Mouse (Mus musculus) limb, embryonic 13.5 days (tissue): ENCODE data around the gene Bloc1s1. TPM values are rescaled to one million over a fixed set of nuclear protein-coding genes. Genes with fewer than 3 reads are reported as not detected.

ENCODE experiments used
- ATAC-seq: fragments of 200-750 bp; cut with Nextera tagmentation; 2 replicates; pipeline ENCODE4 v1.8.0; 2017; ENCODE audit warnings: low read depth, moderate number of reproducible peaks, moderate TSS enrichment; ENCODE audit not compliant: low FRiP score
- H3K27ac ChIP-seq: fragments of 300-500 bp; sonication (generic); 2 replicates; pipeline ENCODE4 v1.5.1; 2015; ENCODE audit warnings: inconsistent platforms, mild to moderate bottlenecking, moderate library complexity
- H3K27me3 ChIP-seq: fragments of 300-500 bp; sonication (generic); 2 replicates; pipeline ENCODE4 v1.6.1; 2015; ENCODE audit warnings: mild to moderate bottlenecking, inconsistent platforms
- H3K36me3 ChIP-seq: fragments of 300-500 bp; sonication (generic); 2 replicates; pipeline ENCODE4 v1.6.1; 2015; ENCODE audit warnings: inconsistent platforms, mild to moderate bottlenecking, moderate library complexity
- H3K4me1 ChIP-seq: fragments of 300-500 bp; sonication (generic); 2 replicates; pipeline ENCODE4 v1.6.1; 2015; ENCODE audit warnings: inconsistent platforms
- H3K4me2 ChIP-seq: fragments of 300-500 bp; sonication (generic); replicated peaks from 2 replicates; pipeline ENCODE4 v1.6.1; 2015; ENCODE audit warnings: inconsistent platforms, mild to moderate bottlenecking, moderate library complexity
- H3K4me3 ChIP-seq: fragments of 300-500 bp; sonication (generic); 2 replicates; pipeline ENCODE4 v1.5.1; 2015; ENCODE audit warnings: moderate library complexity, mild to moderate bottlenecking, inconsistent platforms
- H3K9ac ChIP-seq: fragments of 300-500 bp; sonication (generic); 2 replicates; pipeline ENCODE4 v1.6.1; 2015; ENCODE audit warnings: mild to moderate bottlenecking, inconsistent platforms
- H3K9me3 ChIP-seq: fragments of 300-500 bp; sonication (generic); 2 replicates; pipeline ENCODE4 v1.6.1; 2016; ENCODE audit warnings: inconsistent platforms
- WGBS: fragments of 180-500 bp; shearing (Covaris S2); methylation state at CpG from one replicate; pipeline ENCODE4 v1.1.7; 2015; 5-methylcytosine and 5-hydroxymethylcytosine counted together
- polyA plus RNA-seq: library from polyadenylated mRNA; unstranded; fragments of >200 nt; fragmentation: Nextera tagmentation; extraction: Ambion mirVana; gene quantifications from 2 replicates; pipeline ENCODE4 v1.2.1, GENCODE M21; 2015

Gene Bloc1s1
- polyA plus RNA-seq, 1 experiment from 2014 or later: 225 TPM

DNA sequence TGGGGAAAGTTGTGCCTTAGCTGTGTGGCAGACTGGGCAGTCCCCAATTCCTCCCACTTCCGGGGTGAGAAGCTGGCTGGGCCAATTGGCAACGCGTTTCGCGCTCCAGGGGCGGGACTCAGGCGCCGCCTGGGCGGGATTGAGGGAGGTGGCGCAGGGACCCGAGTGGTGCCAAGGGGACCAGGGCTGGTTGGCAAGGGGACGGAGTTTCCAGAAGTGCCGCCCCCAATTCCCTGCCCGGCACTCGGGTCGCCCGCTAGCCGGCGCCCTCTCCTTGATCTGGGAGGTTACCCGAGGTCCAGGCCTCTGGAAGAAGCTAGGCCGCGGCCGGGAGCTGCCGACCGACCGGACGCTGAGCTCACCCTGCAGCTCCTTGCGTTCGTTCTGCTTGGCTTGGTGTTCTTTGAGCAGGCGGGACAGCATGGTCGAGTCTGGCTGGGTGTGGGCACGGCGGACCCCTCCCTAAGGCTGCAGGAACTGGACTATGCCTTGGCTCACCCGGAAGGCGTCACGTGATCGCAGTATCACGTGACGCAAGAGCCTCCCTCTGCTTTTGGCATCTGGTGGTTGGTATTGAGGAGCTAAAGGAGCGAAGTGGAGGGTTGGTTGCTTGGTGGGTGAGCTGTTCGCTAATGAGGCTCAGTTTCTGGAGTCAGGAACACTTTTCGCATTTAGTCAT, 683 bp downstream of the Bloc1s1 start:
- Histone ChIP-seq H3K27me3 (peaks cover 7% of the 10 kb centered on the region), H3K9ac (peak overlapping the region; percentile 78), H3K9me3 (no peaks in the 10 kb centered on the region), H3K27ac (peak overlapping the region; percentile 88), H3K4me1 (peaks cover 39% of the 10 kb centered on the region), H3K4me2 (peak overlapping the region; percentile 79), H3K4me3 (peak overlapping the region; percentile 90), H3K36me3 (peaks cover 11% of the 10 kb centered on the region)
- ATAC-seq: peak; percentile 91
- under 1% methylated on average over 42 of the region's 42 CpGs for WGBS

DNA sequence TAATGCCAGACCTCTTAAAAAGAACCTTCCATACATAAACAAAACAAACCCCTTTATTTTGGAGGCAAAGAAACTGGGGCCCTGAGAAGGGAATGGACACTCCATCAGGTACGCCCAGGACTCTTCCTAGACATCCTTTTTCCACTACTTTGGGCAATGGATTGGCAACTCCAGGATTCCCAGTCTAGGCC, 1.1 kb downstream of the Bloc1s1 start, which contains the start of gene Rdh5:
Gene Rdh5, minus strand, starts transcription at position 67 of the 191 bp plus-strand sequence.
- peaks cover 3% of the 10 kb centered on the region; the same call in 1 of the 2 replicates for H3K27me3 ChIP-seq
- H3K9ac ChIP-seq: peak within 1 kb of the TSS; percentile 78
- H3K9me3 ChIP-seq: no peaks in the 10 kb centered on the region
- 16% methylated on average over 1 of the region's 1 CpGs for WGBS
- peak within 1 kb of the TSS; percentile 79 for H3K4me2 ChIP-seq
- H3K4me1 ChIP-seq: peaks cover 39% of the 10 kb centered on the region
- ATAC-seq: no peak
- H3K4me3 ChIP-seq: peak within 1 kb of the TSS; percentile 90
- H3K36me3 ChIP-seq: peaks cover 15% of the 10 kb centered on the region
- H3K27ac ChIP-seq: peak within 1 kb of the TSS; percentile 88

DNA sequence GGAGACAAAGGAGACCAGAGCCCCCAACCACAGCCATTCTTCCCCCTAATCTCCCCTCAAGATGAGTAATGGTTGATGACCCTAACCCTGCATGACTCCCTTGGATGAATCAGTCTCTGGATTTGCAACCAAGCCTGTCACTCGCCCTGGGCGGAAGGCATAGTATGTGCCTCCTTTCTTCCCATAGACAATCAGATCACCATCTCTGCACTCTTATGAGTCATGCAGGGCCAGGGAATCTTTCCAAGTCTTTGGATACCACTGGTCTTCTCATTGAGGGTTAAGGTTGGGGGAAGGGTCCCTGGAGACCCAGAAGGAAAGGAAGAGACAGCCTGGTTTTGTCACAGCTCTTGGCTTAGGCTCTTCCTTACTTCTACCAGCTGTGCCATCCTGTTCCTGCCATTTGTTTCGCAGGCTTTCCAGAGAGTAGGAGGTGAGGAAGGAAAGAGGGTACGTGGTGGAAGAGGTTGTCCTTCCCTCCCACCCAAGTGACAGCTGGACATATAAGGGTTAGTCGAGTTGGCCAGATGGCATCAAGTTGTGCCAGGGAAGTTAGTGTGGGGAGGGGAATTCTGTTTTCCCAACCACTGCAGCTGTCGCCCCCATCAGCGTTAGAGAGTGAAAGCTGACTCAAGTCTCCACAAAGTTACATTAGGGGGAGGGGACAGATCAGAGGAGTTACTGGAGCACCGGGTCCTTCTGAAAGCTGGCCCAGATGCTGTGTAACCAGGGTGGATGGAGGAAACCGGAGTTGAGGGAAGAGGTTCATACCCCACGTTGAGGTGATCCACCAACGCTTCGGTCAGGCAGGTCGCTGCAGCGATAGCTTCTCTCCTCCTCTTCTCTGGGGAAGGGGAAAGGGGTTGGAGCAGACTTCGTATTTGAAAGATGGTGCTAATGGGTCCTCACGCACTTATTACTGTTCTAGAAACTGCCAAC, 1.7 kb downstream of the Bloc1s1 start:
- peak overlapping the region; percentile 90 for H3K4me3 ChIP-seq
- H3K4me1 ChIP-seq: peaks cover 39% of the 10 kb centered on the region
- H3K9ac ChIP-seq: peak overlapping the region; percentile 78
- peak overlapping the region; percentile 79 for H3K4me2 ChIP-seq
- H3K9me3 ChIP-seq: no peaks in the 10 kb centered on the region
- no peak for ATAC-seq
- no peak overlapping the region for H3K27ac ChIP-seq
- no peaks in the 10 kb centered on the region for H3K27me3 ChIP-seq
- 69% methylated on average over 16 of the region's 16 CpGs for WGBS
- H3K36me3 ChIP-seq: peaks cover 21% of the 10 kb centered on the region

DNA sequence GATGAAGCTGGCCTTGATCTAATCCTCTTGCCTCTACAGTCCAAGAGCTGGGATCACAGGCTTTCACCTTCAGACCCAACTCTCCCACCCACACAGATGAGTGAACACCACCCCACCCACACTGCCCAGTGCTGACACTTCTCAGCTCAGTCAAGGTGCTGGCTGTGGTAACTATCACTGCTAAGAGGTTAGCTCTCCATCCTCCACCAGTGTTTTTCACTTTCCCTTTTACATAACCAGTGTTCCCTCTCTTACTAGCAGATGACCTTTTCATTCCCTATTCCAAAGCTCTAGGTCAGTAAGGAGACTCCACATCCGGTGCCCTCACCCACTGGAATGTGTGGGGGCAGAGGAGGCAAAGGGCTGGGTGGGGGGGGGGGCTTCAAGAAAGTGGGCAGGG, 2.6 kb downstream of the Bloc1s1 start:
- H3K27me3 ChIP-seq: no peaks in the 10 kb centered on the region
- no peak overlapping the region for H3K4me3 ChIP-seq
- peaks cover 39% of the 10 kb centered on the region for H3K4me1 ChIP-seq
- H3K27ac ChIP-seq: peak overlapping the region; percentile 52; the same call in 1 of the 2 replicates
- no peak for ATAC-seq
- peaks cover 30% of the 10 kb centered on the region for H3K36me3 ChIP-seq
- H3K9me3 ChIP-seq: no peaks in the 10 kb centered on the region
- 0 out of 2 replicates have a peak overlapping the region, but pooled peaks have one; percentile 79 for H3K4me2 ChIP-seq
- 63% methylated on average over 1 of the region's 1 CpGs for WGBS
- H3K9ac ChIP-seq: no peak overlapping the region

DNA sequence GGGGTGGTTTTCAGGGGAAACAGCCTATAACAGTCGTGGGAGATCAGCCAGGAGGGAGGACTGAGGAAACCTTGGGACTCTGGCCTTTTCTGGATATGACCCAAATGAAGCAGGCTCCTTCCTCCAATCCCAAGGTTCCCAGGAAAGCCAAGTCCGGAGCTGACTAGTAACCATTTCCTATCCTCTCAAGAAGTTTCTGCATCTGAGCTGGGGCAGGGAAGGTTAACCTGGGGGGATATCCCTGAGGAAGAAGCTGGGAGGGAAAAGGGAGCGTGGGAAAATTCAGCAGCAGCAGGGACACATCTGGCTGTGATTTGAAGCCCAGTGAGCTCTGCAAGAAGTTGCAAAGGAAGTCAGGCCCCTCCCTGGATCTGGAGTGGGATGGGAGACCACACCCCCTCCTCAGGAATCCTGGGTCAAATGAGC, 3.1 kb downstream of the Bloc1s1 start:
- Histone ChIP-seq H3K27me3 (no peaks in the 10 kb centered on the region), H3K4me2 (0 out of 2 replicates have a peak overlapping the region, but pooled peaks have one; percentile 4), H3K4me3 (no peak overlapping the region), H3K36me3 (peaks cover 34% of the 10 kb centered on the region), H3K27ac (peak overlapping the region; percentile 52), H3K9ac (no peak overlapping the region), H3K4me1 (peaks cover 39% of the 10 kb centered on the region), H3K9me3 (no peaks in the 10 kb centered on the region)
- 48% methylated on average over 3 of the region's 3 CpGs for WGBS
- no peak for ATAC-seq

DNA sequence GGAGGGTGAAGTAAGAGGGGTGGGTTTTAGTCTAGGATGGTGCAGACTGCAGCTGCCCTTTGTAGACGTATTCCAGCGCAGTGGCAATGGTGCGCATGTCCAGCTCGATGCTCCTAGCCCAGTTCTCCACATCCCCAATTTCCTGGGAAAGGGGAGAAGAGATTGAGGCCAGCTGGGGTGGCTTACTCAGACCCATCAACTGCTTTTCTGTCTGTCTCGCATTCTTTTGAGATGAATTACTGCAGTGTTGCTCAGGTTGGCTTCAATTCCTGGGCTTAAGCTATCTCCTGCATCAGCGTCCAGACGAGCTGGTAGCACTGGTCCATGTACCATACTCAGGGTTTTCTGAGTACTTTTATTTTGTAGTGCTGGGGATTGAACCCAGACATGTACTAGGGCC, 3.9 kb downstream of the Bloc1s1 start:
- 81% methylated on average over 7 of the region's 7 CpGs for WGBS
- no peak for ATAC-seq
- peaks cover 39% of the 10 kb centered on the region for H3K4me1 ChIP-seq
- no peaks in the 10 kb centered on the region for H3K27me3 ChIP-seq
- no peak overlapping the region for H3K9ac ChIP-seq
- H3K27ac ChIP-seq: peak overlapping the region; percentile 17; the same call in 1 of the 2 replicates
- H3K36me3 ChIP-seq: peaks cover 42% of the 10 kb centered on the region
- H3K9me3 ChIP-seq: no peaks in the 10 kb centered on the region
- no peak overlapping the region for H3K4me3 ChIP-seq
- no peak overlapping the region for H3K4me2 ChIP-seq

DNA sequence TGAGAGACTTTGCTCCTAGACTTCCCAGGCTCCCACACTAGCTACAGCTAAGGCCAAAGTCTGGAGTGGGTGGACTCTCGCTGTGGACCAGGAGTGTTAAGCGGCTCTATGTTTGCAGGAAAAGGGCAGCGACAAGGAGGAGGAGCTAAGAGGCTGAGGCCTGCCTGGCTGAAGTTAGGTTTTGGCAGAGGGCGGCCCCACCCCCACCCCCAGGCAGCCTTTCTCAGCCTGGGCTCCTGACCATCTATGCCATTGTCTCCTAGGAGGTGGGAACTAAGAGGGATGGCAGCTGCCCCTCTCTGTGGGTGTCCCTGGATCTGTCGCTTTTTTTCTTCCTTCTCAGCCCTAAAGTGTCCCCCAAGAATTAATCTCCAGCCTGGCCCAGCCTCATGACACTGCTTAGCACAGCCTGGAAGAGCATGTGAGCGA, 4.6 kb downstream of the Bloc1s1 start:
- Histone ChIP-seq H3K9me3 (no peaks in the 10 kb centered on the region), H3K36me3 (peaks cover 49% of the 10 kb centered on the region), H3K27me3 (no peaks in the 10 kb centered on the region), H3K4me2 (no peak overlapping the region), H3K27ac (peak overlapping the region; percentile 17; the same call in 1 of the 2 replicates), H3K9ac (no peak overlapping the region; the same call in 1 of the 2 replicates), H3K4me1 (peaks cover 39% of the 10 kb centered on the region), H3K4me3 (no peak overlapping the region)
- 28% methylated on average over 6 of the region's 6 CpGs for WGBS
- ATAC-seq: no peak

DNA sequence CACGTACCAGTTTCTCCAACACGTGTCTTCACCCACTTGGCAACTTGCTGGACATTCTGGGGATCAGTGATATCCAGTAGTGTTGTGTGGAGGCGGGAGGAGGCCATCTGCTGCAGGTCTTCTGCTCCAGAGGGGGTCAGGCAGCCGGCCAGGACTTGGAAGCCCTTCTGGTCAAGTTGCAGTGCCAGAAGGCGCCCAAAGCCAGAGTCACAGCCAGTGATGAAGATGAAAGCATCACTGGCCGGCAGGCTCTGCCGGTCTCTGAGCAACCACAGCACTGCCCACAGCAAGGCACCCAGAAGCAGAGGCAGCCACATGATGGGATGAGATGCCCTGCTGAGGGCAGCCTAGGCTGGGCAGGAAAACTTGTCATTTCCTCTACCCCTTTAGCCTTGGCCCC, 5.6 kb downstream of the Bloc1s1 start:
- peaks cover 59% of the 10 kb centered on the region for H3K36me3 ChIP-seq
- no peak overlapping the region for H3K9ac ChIP-seq
- ATAC-seq: no peak

DNA sequence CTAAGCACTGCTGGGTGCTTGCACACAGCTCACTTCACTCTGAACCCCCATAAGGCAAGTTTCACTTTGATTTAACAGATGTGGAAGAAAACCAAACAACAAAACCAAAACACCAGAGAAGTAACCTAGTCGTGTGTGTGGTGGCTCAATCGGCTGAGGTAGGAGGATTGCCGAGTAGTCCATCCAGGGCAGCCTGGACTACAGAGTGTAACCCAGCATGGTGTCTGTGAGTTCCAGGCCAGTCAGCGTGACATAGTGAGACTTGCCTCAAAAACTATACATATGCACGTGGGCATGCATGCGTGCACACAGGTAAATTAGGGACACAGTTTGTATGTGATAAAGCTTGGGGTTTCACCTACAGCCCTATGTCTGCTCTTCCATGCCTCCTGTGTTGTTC, 6.4 kb downstream of the Bloc1s1 start:
- Histone ChIP-seq H3K36me3 (peaks cover 66% of the 10 kb centered on the region), H3K9me3 (no peaks in the 10 kb centered on the region), H3K4me2 (no peak overlapping the region), H3K27me3 (no peaks in the 10 kb centered on the region), H3K4me3 (no peak overlapping the region), H3K9ac (no peak overlapping the region), H3K4me1 (peaks cover 40% of the 10 kb centered on the region), H3K27ac (no peak overlapping the region)
- WGBS: 87% methylated on average over 6 of the region's 6 CpGs
- ATAC-seq: no peak

More for the DNA sequence above, 5.6 kb downstream of the Bloc1s1 start:
- Histone ChIP-seq H3K4me3 (no peak overlapping the region), H3K4me2 (no peak overlapping the region), H3K4me1 (peaks cover 37% of the 10 kb centered on the region), H3K9me3 (no peaks in the 10 kb centered on the region), H3K27ac (peak overlapping the region; percentile 35; the same call in 1 of the 2 replicates), H3K27me3 (no peaks in the 10 kb centered on the region)
- WGBS: 77% methylated on average over 7 of the region's 7 CpGs

DNA sequence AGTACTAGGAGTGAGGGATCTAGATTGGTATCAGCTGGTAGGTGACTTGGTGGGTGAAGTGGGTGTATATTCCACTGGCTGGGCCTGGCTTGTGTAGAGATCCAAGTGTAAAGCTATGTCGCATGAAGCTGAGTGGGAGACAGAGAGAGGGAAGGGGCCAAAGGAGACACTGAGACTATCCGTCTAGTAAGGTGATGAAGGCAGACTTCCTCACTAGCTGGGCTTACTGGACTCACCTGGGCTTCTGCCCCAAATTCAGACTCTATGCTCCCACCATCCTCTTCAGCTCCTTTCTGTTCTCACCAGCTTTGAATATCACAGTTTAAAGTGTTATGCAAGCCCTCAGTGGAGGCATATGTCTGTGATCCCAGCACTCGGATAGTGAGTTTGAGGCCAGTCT, 7.2 kb downstream of the Bloc1s1 start:
- Histone ChIP-seq H3K27me3 (no peaks in the 10 kb centered on the region), H3K9ac (no peak overlapping the region), H3K9me3 (no peaks in the 10 kb centered on the region), H3K4me3 (no peak overlapping the region), H3K4me2 (no peak overlapping the region), H3K4me1 (peaks cover 40% of the 10 kb centered on the region), H3K27ac (no peak overlapping the region), H3K36me3 (peaks cover 73% of the 10 kb centered on the region)
- ATAC-seq: no peak
- WGBS: 93% methylated on average over 3 of the region's 3 CpGs

DNA sequence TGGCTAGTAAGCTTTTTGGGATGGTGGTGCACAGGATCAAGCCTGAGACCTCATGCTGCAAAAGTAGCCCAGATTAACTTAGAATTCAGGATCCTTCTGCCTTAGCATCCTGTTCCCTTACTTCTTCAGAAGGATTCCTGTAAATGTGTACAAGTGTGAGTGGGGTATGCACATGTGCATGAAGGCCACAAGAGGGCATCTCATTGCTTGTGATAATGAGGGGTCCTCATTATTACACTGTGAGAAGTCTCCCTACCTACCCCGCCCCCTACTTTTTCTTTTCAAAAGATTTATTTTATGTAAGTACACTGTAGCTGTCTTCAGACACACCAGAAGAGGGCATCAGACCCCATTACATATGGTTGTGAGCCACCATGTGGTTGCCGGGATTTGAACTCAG, 8.3 kb downstream of the Bloc1s1 start:
- ATAC-seq: no peak
- Histone ChIP-seq H3K4me1 (peaks cover 40% of the 10 kb centered on the region), H3K4me2 (no peak overlapping the region), H3K4me3 (no peak overlapping the region), H3K36me3 (peaks cover 79% of the 10 kb centered on the region), H3K9ac (no peak overlapping the region), H3K27me3 (no peaks in the 10 kb centered on the region), H3K27ac (no peak overlapping the region), H3K9me3 (no peaks in the 10 kb centered on the region)
- WGBS: 83% methylated on average over 2 of the region's 2 CpGs

DNA sequence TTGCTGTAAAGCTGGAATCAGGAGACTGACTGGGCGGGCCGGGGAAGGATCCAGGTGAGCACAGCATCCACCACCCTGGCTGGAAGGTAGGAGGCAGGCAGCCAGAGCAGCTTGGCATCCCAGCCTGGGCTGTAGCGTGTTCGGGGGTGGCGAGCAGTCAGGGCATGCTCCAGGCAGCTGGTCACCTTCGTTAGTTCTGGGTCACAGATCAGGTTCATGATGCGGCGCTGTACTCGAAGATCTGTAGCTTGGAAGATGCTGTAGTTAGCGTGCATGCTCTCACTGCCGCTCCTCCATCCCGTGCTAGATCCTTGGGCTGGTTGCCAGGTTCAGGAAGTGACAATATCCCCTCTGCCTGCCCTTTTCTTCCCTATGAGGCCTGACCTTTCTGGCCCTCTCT, 10.1 kb downstream of the Bloc1s1 start:
- Histone ChIP-seq H3K4me3 (no peak overlapping the region), H3K9ac (no peak overlapping the region), H3K36me3 (peaks cover 72% of the 10 kb centered on the region), H3K4me1 (peaks cover 38% of the 10 kb centered on the region), H3K4me2 (no peak overlapping the region; the same call in 1 of the 2 replicates), H3K27ac (no peak overlapping the region), H3K27me3 (no peaks in the 10 kb centered on the region), H3K9me3 (no peaks in the 10 kb centered on the region)
- no peak for ATAC-seq
- 92% methylated on average over 12 of the region's 12 CpGs for WGBS
